Mouse (Mus musculus) MEL (cell line): ENCODE measurements around the gene Slc13a2.

Experiments used
- CTCF ChIP-seq, 3 experiments: IDR thresholded peaks in 2 of 3; conservative IDR thresholded peaks in 1 of 3; 2 replicates each; pipeline ENCODE4 v1.5.1; 2011 to 2012; ENCODE audit warnings: low read length in 3 of 3, low read depth in 2 of 3, mild to moderate bottlenecking in 2 of 3, improper control_type of control experiment in 1 of 3, inconsistent platforms in 1 of 3, mixed read lengths in 1 of 3, moderate library complexity in 1 of 3; ENCODE audit not compliant: control insufficient read depth in 1 of 3, insufficient read depth in 1 of 3, poor library complexity in 1 of 3, severe bottlenecking in 1 of 3
- E2F4 ChIP-seq: IDR thresholded peaks from 2 replicates; pipeline ENCODE4 v1.6.1; 2011; ENCODE audit warnings: low read depth, low read length, improper control_type of control experiment, borderline replicate concordance
- POLR2A ChIP-seq, 2 experiments: IDR thresholded peaks; 2 replicates each; pipeline ENCODE4 v1.6.1; 2011 to 2012; ENCODE audit warnings: low read length in 2 of 2, mild to moderate bottlenecking in 2 of 2, control low read depth in 1 of 2, improper control_type of control experiment in 1 of 2, low read depth in 1 of 2, moderate library complexity in 1 of 2; ENCODE audit not compliant: control insufficient read depth in 1 of 2, insufficient read depth in 1 of 2, poor library complexity in 1 of 2

DNA sequence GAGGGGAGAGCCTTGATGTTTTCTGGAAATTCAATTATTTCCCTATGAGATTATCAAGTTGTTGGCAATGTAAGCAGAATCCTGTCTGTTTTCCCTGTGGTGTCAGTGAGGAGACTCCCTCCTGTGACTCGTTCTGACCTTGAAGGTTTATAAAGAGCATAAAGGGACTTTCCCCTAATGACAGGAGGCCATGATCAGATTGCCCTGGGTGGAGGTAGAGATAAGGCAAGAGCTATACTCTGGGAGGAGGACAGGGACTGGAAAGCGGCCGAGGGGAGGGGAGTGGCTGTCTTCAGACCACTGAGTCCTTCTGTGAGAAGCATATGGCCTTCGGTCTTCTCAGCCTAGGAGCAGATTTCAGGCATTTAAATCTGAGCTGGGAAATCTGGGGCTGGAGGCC, 12.0 kb upstream of the Slc13a2 start:
- TF ChIP-seq CTCF (IDR thresholded peaks at IDR 0.05 in 2 of 3, conservative IDR thresholded peaks at IDR 0.05 in 1 of 3; ENCODE audit: control insufficient read depth in 1 of 3, insufficient read depth in 1 of 3, low read depth in 2 of 3, low read length in 3 of 3, poor library complexity in 1 of 3, severe bottlenecking in 1 of 3) (no peak), E2F4 (no peak), POLR2A (IDR thresholded peaks at IDR 0.05; ENCODE audit: control insufficient read depth in 1 of 2, insufficient read depth in 1 of 2, low read depth in 1 of 2, low read length in 2 of 2, poor library complexity in 1 of 2) (no peak)
